Mouse (Mus musculus) lung, postnatal 0 days (tissue): ENCODE results near the gene Pnma5. TPM values are rescaled to one million over a fixed set of nuclear protein-coding genes. Genes with fewer than 3 reads are reported as not detected.

Source experiments
- ATAC-seq: fragments of 200-750 bp; cut with Nextera tagmentation; 2 replicates; pipeline ENCODE4 v1.8.0; 2017; ENCODE audit warnings: moderate library complexity
- DNase-seq: peaks from one replicate; pipeline ENCODE4 v3.0.0-alpha.2; 2016; ENCODE audit warnings: low spot score
- H3K27ac ChIP-seq: fragments of 300-500 bp; sonication (generic); 2 replicates; pipeline ENCODE4 v1.5.1; 2014; ENCODE audit warnings: antibody characterized with exemption, mild to moderate bottlenecking, low read length, mixed read lengths
- H3K27me3 ChIP-seq: fragments of 300-500 bp; sonication (generic); replicated peaks from 2 replicates; pipeline ENCODE4 v1.6.1; 2014; ENCODE audit warnings: low read length, mixed read lengths; ENCODE audit not compliant: insufficient read depth
- H3K36me3 ChIP-seq: fragments of 300-500 bp; sonication (generic); 2 replicates; pipeline ENCODE4 v1.6.1; 2014; ENCODE audit warnings: low read length, mixed read lengths; ENCODE audit not compliant: insufficient read depth
- H3K4me1 ChIP-seq: fragments of 300-500 bp; sonication (generic); 2 replicates; pipeline ENCODE4 v1.6.1; 2014; ENCODE audit warnings: antibody characterized with exemption, low read depth, low read length, mixed read lengths; ENCODE audit not compliant: insufficient read depth
- H3K4me2 ChIP-seq: fragments of 300-500 bp; sonication (generic); replicated peaks from 2 replicates; pipeline ENCODE4 v1.6.1; 2014; ENCODE audit warnings: low read depth, mild to moderate bottlenecking, low read length, moderate library complexity, mixed read lengths
- H3K4me3 ChIP-seq: fragments of 300-500 bp; sonication (generic); 2 replicates; pipeline ENCODE4 v1.5.1; 2014; ENCODE audit warnings: low read depth, low read length
- H3K9ac ChIP-seq: fragments of 300-500 bp; sonication (generic); replicated peaks from 2 replicates; pipeline ENCODE4 v1.6.1; 2014; ENCODE audit warnings: low read depth, mild to moderate bottlenecking
- H3K9me3 ChIP-seq: fragments of 300-500 bp; sonication (generic); 2 replicates; pipeline ENCODE4 v1.6.1; 2016; ENCODE audit warnings: low read length, mixed read lengths
- CTCF ChIP-seq: IDR thresholded peaks from 2 replicates; pipeline ENCODE4 v1.5.1; 2016; ENCODE audit warnings: antibody characterized with exemption, mild to moderate bottlenecking
- EP300 ChIP-seq: IDR thresholded peaks from 2 replicates; pipeline ENCODE4 v1.6.1; 2016; ENCODE audit warnings: antibody characterized with exemption, mild to moderate bottlenecking, control low read depth
- WGBS: fragments of 180-500 bp; shearing (Covaris S2); extraction: QIAGEN DNeasy Blood & Tissue Kit; methylation state at CpG from one replicate; pipeline ENCODE4 v1.1.7; 2014; 5-methylcytosine and 5-hydroxymethylcytosine counted together
- polyA plus RNA-seq: library from polyadenylated mRNA; unstranded; fragments of >200 nt; fragmentation: Nextera tagmentation; extraction: Ambion mirVana; gene quantifications from 2 replicates; pipeline ENCODE4 v1.2.1, GENCODE M21; 2015

Pnma5 gene
- polyA plus RNA-seq, 1 experiment from 2014 or later = 0.05 TPM

DNA sequence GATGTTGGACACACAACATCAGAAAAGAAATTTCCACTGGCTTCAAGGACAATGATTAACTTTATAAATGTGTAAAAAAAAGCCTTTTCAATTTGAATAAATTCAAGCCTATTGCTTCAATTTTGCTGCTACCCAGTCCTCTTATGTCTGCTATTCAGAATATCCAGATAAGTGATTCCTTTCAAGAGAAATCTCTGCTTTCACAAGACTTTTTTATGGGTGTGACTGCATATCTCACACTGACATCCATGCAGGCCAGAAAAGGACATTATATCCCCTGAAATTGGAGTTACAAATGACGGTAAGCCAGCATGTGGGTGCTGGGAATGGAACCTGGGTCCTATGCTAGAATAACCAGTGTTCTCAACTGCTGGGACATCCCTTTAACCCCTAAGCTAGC lies 24.6 kb upstream of the Pnma5 start:
- no peak for TF ChIP-seq EP300
- no peak for TF ChIP-seq CTCF
- no peak overlapping the region for H3K27ac ChIP-seq
- no peak overlapping the region for H3K4me3 ChIP-seq
- H3K9me3 ChIP-seq = no peaks in the 10 kb centered on the region
- DNase-seq = no peak
- no peaks in the 10 kb centered on the region for H3K4me1 ChIP-seq
- WGBS = 65% methylated on average over 1 of the region's 1 CpGs
- no peak for ATAC-seq
- no peak overlapping the region for H3K9ac ChIP-seq
- no peaks in the 10 kb centered on the region for H3K27me3 ChIP-seq
- no peaks in the 10 kb centered on the region for H3K36me3 ChIP-seq
- no peak overlapping the region for H3K4me2 ChIP-seq

DNA sequence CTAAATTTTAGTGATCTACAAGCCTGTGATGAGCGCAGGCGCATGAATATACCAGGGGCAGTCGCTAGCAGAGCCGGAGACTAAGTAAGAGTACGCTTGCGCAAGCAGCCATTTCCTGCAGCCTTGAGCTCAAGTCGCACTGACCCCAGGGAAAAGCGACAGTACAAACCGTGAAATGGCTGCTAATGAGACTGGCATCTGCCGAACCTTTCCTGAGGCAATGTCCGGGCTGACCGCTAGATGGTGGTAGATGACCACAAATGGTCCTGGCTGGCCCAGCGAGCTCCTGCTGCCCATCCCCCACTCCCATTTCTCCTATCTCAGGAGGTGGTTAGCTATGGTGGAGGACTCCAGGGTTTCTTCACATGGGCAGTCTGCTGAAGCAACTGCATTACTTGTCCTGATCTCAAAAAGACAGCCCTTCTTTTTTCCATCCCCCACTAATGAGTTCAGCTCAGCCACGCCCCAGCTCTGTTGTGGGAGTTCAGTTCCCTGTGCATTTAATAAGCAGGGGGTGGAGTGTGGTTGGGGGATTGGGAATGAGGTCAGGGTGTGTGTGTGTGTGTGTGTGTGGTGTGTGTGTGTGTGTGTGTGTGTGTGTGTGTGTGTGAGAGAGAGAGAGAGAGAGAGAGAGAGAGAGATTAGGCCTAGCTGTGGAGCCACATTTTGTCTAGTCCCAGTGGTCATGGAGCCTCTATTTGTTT lies 17.1 kb upstream of the Pnma5 start:
- no peaks in the 10 kb centered on the region for H3K4me1 ChIP-seq
- no peak overlapping the region for H3K9ac ChIP-seq
- H3K27ac ChIP-seq = no peak overlapping the region
- H3K4me3 ChIP-seq = no peak overlapping the region
- TF ChIP-seq EP300 (no peak), CTCF (peak; percentile 90)
- no peaks in the 10 kb centered on the region for H3K27me3 ChIP-seq
- ATAC-seq (peak; percentile 97), DNase-seq (peak; percentile 91)
- H3K36me3 ChIP-seq = no peaks in the 10 kb centered on the region
- no peaks in the 10 kb centered on the region for H3K9me3 ChIP-seq
- 11% methylated on average over 14 of the region's 14 CpGs for WGBS
- no peak overlapping the region for H3K4me2 ChIP-seq

DNA sequence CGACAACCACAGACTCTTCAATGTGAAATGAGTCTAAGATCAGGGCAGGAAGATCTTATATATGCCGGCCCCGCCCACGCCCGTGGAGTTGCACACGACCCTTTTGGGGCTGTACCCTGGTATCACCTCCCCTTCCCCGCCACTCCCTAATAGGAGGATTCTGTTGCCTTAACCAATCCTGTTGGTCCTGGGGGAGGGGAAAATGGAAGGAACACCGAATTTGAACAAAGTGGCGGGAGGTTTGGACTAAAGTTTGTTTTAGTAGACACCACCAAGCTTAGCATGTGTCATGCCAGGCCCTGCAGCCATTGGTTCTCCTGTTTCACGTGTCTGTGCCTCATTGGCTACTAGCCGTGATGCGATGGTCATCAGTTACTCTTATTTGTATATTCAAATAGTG lies 2.8 kb upstream of the Pnma5 start:
- H3K4me2 ChIP-seq = no peak overlapping the region
- H3K4me1 ChIP-seq = no peaks in the 10 kb centered on the region
- H3K36me3 ChIP-seq = no peaks in the 10 kb centered on the region
- TF ChIP-seq CTCF (no peak), EP300 (no peak)
- H3K9ac ChIP-seq = no peak overlapping the region
- H3K9me3 ChIP-seq = no peaks in the 10 kb centered on the region
- no peak overlapping the region for H3K4me3 ChIP-seq
- no peak overlapping the region for H3K27ac ChIP-seq
- DNase-seq (no peak), ATAC-seq (no peak)
- WGBS = 82% methylated on average over 12 of the region's 12 CpGs
- H3K27me3 ChIP-seq = no peaks in the 10 kb centered on the region

DNA sequence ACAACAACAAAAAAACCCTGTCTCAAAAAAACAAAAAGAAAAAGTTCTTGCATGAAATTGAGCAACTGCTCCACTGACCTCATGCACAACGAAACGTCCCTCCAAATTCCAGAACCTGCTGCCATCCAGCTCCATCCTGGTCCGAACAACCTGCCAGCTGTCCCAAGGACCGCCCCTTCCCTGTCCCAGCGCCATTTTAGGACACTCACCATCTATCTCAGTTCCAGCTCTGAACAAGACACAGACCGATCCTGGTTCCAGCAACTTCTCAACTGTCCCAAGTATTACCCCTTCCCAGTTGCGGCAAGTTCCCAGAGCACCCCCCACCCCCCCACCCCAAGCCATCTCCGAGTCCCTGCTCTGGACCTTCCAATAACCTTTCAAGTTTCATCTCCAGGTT lies 1.9 kb upstream of the Pnma5 start:
- H3K9me3 ChIP-seq = no peaks in the 10 kb centered on the region
- no peaks in the 10 kb centered on the region for H3K27me3 ChIP-seq
- no peak overlapping the region for H3K4me3 ChIP-seq
- no peak for TF ChIP-seq EP300
- TF ChIP-seq CTCF = no peak
- no peak overlapping the region for H3K4me2 ChIP-seq
- no peaks in the 10 kb centered on the region for H3K4me1 ChIP-seq
- no peak for ATAC-seq
- DNase-seq = no peak
- H3K9ac ChIP-seq = no peak overlapping the region
- no peak overlapping the region for H3K27ac ChIP-seq
- H3K36me3 ChIP-seq = no peaks in the 10 kb centered on the region
- 75% methylated on average over 8 of the region's 8 CpGs for WGBS

DNA sequence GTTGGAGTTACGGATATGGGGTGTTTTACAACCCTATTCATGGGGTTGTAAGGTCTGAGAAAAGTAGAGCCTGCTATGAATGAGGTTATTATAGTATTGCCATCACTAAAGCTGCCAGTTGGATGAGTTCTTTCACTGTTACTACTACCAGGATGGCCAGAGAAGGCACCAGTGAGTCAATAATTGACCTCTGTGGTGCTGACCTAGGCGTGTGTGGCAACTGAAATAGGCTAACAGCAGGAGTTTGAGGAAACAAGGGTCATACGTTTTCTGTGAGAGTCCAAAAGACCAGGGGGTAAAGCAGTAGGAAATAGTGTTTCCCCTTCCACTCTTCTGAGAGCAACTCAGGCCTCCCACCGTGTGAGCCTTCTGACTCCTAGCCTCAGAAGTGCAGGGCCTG lies 24.1 kb downstream of the Pnma5 start:
- Histone ChIP-seq H3K9ac (no peak overlapping the region), H3K4me2 (no peak overlapping the region), H3K4me3 (no peak overlapping the region), H3K36me3 (no peaks in the 10 kb centered on the region), H3K27ac (no peak overlapping the region), H3K4me1 (no peaks in the 10 kb centered on the region), H3K27me3 (no peaks in the 10 kb centered on the region), H3K9me3 (no peaks in the 10 kb centered on the region)
- ATAC-seq (no peak), DNase-seq (no peak)
- 71% methylated on average over 4 of the region's 4 CpGs for whole genome bisulfite sequencing
- no peak for TF ChIP-seq EP300
- TF ChIP-seq CTCF = no peak

DNA sequence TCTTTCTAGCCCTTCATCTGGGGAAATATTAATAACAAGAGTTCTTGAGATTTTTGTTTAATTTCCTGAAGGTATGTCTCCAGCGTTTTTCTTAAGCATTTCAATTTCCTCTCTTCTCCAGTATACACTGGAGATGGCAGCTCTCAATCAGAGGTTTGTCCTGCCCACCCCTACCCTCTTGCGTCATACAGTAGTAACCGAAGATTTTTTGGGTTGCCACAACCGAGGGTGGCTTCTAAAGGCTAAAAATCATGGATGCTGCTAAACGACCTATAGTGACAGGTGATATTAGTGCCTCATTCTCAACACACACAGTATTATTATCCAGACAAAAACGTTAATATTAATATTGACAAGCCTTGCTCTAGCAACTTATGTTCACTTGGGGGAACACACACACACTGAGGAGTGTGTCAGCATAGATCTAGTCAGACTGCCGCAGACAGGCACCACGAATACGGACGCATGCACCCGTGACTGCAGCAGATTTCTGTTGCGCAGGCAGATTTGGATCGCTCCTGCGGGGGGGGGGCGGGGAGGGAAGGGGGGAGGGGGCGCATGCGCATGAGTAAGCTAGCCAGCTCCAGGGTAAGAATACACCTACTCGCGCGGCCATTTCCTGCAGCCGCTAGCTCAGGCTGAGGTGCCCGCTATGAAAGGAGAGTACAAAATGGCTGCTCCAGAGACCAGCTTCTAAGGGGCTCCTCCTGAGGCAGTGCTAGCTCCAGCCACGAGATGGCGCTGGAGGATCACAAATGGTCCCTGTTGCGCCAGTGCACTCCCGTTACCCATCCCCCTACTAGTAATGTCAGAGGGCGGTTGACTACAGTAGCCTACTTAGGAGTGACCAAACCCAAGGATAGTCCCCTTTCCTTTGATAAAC lies 29.1 kb downstream of the Pnma5 start:
- 13% methylated on average over 19 of the region's 27 CpGs for whole genome bisulfite sequencing
- DNase-seq = peak; percentile 95
- TF ChIP-seq EP300 = 0 out of 2 replicates have a peak, but pooled peaks have one; percentile 36
- peak; percentile 90 for TF ChIP-seq CTCF
- ATAC-seq = peak; percentile 99
- no peaks in the 10 kb centered on the region for H3K27me3 ChIP-seq
- H3K4me3 ChIP-seq = peak overlapping the region; percentile 25; the same call in 1 of the 2 replicates
- peak overlapping the region; percentile 41 for H3K4me2 ChIP-seq
- peak overlapping the region; percentile 38; the same call in 1 of the 2 replicates for H3K27ac ChIP-seq
- no peaks in the 10 kb centered on the region for H3K9me3 ChIP-seq
- no peaks in the 10 kb centered on the region for H3K36me3 ChIP-seq
- no peak overlapping the region for H3K9ac ChIP-seq
- no peaks in the 10 kb centered on the region for H3K4me1 ChIP-seq
